Mouse (Mus musculus): Measurements from ENCODE around the gene Mrps27. TPM values are rescaled to one million over a fixed set of nuclear protein-coding genes. Genes with fewer than 3 reads are reported as not detected.

Gene Mrps27
- polyA plus RNA-seq, 1 experiment from 2014 or later: 40.9 TPM

GRCm38 (mm10) chr13:99447002-99447401 lies 102.4 kb downstream of the Mrps27 start:
- Histone ChIP-seq H3K9ac (peak overlapping the region; percentile 55), H3K27me3 (no peaks in the 10 kb centered on the region), H3K36me3 (peaks cover 8% of the 10 kb centered on the region), H3K27ac (replicated peaks) (peak overlapping the region; percentile 69), H3K4me3 (peak overlapping the region; percentile 11), H3K9me3 (no peaks in the 10 kb centered on the region), H3K4me2 (peak overlapping the region; percentile 45), H3K4me1 (replicated peaks) (peaks cover 89% of the 10 kb centered on the region)
- ATAC-seq (ENCODE audit: low read depth): no peak
- 56% methylated on average over 7 of the region's 7 CpGs for WGBS

DNA sequence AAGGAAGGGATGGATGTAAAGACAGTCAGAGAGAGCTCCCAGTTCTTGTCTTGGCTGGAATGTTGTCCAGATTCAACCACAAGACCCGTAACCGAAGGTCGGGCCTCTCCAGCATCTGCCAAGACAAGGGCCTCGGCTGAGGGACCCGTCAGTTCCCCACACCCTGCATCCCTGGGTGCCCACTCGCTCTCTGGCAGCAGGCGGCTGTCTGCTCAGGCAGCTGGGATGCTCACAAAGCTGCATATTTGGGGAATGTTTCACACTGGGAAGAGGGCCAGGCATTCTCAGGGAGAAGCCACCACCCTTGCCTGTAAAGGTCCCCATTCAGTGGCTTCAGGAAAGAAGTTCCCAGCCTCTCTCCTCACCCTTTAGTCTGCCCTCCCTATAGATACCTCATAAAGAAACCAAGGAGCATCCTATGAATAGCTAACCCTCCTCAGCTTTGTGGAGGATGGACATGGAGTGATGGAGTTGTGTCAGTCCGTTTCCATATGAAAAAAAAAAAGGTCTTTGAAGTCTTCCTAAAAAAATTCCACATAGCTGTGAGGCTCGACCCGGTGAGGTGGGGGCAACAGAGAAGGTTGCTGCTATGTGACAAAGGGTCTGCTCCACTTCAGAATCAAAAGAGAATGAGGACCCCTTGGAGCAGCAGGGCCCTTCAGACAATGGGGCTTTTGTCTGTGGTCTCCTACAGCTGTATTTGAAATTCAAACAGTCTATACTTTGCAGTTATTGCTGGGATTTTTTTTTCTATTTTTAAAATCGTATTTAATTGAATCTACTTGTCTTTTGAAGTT lies 103.0 kb downstream of the Mrps27 start:
- H3K27me3 ChIP-seq: no peaks in the 10 kb centered on the region
- no peaks in the 10 kb centered on the region for H3K9me3 ChIP-seq
- H3K4me1 ChIP-seq (replicated peaks): peaks cover 86% of the 10 kb centered on the region
- ATAC-seq (ENCODE audit: low read depth): no peak
- H3K4me3 ChIP-seq: peak overlapping the region; percentile 11
- peak overlapping the region; percentile 69 for H3K27ac ChIP-seq (replicated peaks)
- peak overlapping the region; percentile 45 for H3K4me2 ChIP-seq
- 19% methylated on average over 11 of the region's 11 CpGs for WGBS
- H3K36me3 ChIP-seq: peaks cover 3% of the 10 kb centered on the region; the same call in 1 of the 2 replicates
- H3K9ac ChIP-seq: peak overlapping the region; percentile 55

DNA sequence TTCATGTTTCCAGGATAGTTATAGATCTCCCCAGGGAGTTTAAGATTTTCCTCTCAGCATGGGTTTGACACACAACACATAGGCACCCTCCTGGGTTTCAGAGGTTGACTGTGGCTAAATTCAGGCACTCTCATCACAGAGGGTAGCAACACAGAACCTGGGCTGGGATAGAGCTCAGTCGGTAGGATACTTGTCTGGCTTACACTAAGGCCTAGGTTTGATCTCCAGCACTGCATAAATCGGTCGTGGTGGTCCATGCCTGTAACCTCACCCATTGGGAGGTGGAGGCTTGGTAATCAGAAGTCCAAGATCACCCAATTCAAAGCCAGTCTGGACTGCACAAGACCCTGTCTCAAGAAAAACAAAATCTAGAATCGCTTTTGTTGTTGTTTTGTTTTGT lies 103.7 kb downstream of the Mrps27 start:
- no peak for ATAC-seq (ENCODE audit: low read depth)
- Histone ChIP-seq H3K9ac (no peak overlapping the region), H3K27me3 (no peaks in the 10 kb centered on the region), H3K9me3 (no peaks in the 10 kb centered on the region), H3K4me3 (no peak overlapping the region), H3K27ac (replicated peaks) (peak overlapping the region; percentile 4; the same call in 1 of the 2 replicates), H3K4me1 (replicated peaks) (peaks cover 80% of the 10 kb centered on the region), H3K4me2 (no peak overlapping the region), H3K36me3 (peaks cover 2% of the 10 kb centered on the region; the same call in 1 of the 2 replicates)
- 34% methylated on average over 4 of the region's 4 CpGs for WGBS

DNA sequence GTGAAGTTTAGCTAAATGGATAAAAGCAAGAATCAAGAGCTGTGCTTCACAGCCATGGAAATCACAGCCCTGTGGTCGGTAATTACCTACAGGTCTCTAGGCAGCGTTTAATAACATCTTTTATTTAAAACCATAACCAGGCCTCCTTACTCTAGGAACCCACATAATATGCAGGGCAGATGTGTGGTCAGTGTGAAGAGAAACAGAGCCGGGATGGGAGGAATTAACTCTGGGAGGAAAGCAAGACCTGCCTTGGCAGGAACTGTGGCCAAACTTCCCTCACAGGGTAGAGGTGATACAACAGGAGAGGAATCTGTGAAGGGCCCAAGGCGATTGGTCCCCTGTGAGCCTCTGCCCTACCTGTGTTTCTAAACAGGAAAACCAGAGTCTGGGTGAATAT lies 105.0 kb downstream of the Mrps27 start:
- Histone ChIP-seq H3K27me3 (no peaks in the 10 kb centered on the region), H3K27ac (replicated peaks) (no peak overlapping the region), H3K4me3 (no peak overlapping the region), H3K4me1 (replicated peaks) (peaks cover 67% of the 10 kb centered on the region), H3K9me3 (no peaks in the 10 kb centered on the region), H3K4me2 (no peak overlapping the region), H3K9ac (no peak overlapping the region), H3K36me3 (no peaks in the 10 kb centered on the region)
- ATAC-seq (ENCODE audit: low read depth): no peak
- WGBS: 89% methylated on average over 4 of the region's 4 CpGs

DNA sequence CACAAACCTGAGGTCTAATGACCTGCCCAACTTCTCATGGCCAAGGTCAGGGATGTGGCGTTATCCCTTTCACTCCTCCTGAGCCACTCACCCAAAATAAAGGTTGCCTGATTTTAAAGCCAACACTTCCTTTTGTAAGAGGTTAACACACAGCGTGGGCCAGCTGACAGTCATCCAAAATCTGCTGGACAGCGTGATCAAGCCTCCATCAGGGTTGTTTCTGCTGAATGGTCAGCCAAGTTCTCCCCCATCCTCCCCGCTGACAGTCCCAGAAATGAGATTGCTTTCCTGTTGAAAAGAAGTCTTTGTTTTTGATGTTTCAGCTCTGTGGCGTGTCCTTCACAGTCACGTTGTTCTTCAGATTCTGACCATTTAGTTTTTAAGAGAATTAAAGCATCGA lies 106.2 kb downstream of the Mrps27 start:
- H3K4me1 ChIP-seq (replicated peaks): peaks cover 68% of the 10 kb centered on the region
- H3K27ac ChIP-seq (replicated peaks): no peak overlapping the region; the same call in 1 of the 2 replicates
- H3K4me3 ChIP-seq: no peak overlapping the region
- ATAC-seq (ENCODE audit: low read depth): no peak
- H3K27me3 ChIP-seq: no peaks in the 10 kb centered on the region
- H3K9me3 ChIP-seq: no peaks in the 10 kb centered on the region
- H3K9ac ChIP-seq: no peak overlapping the region
- WGBS: 67% methylated on average over 7 of the region's 7 CpGs
- 0 out of 2 replicates have a peak, but pooled peaks cover 3% of the 10 kb centered on the region for H3K36me3 ChIP-seq
- H3K4me2 ChIP-seq: no peak overlapping the region

DNA sequence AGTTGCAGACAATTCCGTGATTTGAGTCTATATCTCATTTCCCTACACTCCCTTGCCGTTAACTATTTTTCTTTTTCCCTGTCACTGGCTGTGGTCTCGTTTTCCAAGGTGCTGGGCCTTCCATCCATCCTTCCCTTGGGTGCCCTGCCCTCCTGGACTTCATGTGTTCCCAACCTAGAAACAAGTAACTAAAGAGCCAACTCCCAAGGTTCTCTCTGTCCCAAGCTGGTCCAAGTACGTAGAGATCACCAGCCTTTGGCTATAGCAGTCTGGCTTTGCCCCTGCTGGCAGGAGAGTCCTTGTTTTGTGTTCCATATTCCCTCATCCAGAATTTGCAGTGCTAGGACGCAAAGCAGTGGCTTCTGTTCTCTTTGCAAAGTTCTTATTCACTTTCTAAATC lies 106.7 kb downstream of the Mrps27 start:
- Histone ChIP-seq H3K36me3 (0 out of 2 replicates have a peak, but pooled peaks cover 3% of the 10 kb centered on the region), H3K27me3 (no peaks in the 10 kb centered on the region), H3K9ac (no peak overlapping the region), H3K27ac (replicated peaks) (peak overlapping the region; percentile 29; the same call in 1 of the 2 replicates), H3K9me3 (no peaks in the 10 kb centered on the region), H3K4me2 (no peak overlapping the region), H3K4me3 (no peak overlapping the region), H3K4me1 (replicated peaks) (peaks cover 68% of the 10 kb centered on the region)
- no peak for ATAC-seq (ENCODE audit: low read depth)
- WGBS: 88% methylated on average over 5 of the region's 5 CpGs

GRCm38 (mm10) chr13:99452444-99452843 lies 107.9 kb downstream of the Mrps27 start:
- ATAC-seq (ENCODE audit: low read depth): no peak
- Histone ChIP-seq H3K4me1 (replicated peaks) (peaks cover 65% of the 10 kb centered on the region), H3K27ac (replicated peaks) (no peak overlapping the region), H3K4me3 (no peak overlapping the region), H3K27me3 (no peaks in the 10 kb centered on the region), H3K4me2 (no peak overlapping the region), H3K9me3 (no peaks in the 10 kb centered on the region), H3K36me3 (0 out of 2 replicates have a peak, but pooled peaks cover 7% of the 10 kb centered on the region), H3K9ac (no peak overlapping the region)
- 86% methylated on average over 3 of the region's 3 CpGs for WGBS

- WGBS: 89% methylated on average over 7 of the region's 7 CpGs
- Histone ChIP-seq H3K4me2 (no peak overlapping the region), H3K4me3 (no peak overlapping the region), H3K4me1 (replicated peaks) (peaks cover 55% of the 10 kb centered on the region), H3K9me3 (no peaks in the 10 kb centered on the region), H3K27me3 (no peaks in the 10 kb centered on the region), H3K27ac (replicated peaks) (0 out of 2 replicates have a peak overlapping the region, but pooled peaks have one; percentile 13), H3K9ac (no peak overlapping the region), H3K36me3 (0 out of 2 replicates have a peak, but pooled peaks cover 7% of the 10 kb centered on the region)
- no peak for ATAC-seq (ENCODE audit: low read depth)
Measured at GRCm38 (mm10) chr13:99454977-99455376, 110.4 kb downstream of the Mrps27 start.

DNA sequence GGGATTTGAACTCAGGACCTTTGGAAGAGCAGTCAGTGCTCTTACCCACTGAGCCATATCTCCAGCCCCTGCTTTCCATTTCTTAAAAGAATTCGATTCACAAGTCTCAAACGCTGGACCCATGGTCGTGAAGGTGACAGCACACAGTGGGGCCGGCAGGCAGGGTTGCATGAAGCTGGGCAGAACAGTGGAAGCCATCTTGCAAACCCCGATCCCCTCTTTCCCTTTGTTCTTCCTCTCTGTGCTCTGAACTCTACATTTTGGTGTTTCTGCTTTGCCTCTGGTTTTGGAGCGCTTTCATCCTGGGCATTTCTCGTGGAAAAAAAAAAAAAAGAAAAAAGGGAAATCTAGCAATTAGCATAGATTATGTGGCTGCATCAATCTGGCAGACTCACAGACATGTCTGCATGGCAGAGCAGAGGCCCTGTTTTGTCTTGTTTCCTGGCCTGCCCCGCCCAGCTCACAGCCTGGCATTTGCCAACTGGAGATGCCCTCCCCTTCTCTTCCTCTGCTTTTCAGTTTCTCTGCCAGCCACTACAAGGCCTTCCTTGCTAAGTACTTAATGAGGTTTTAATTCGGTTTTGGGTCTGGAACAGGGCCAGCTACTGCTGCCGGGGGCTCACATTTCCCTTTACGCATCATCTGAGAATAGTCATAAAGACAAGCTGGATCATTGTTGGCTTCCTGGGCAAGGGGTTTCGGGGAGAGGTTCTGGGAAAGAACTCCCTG lies 114.2 kb downstream of the Mrps27 start:
- Histone ChIP-seq H3K27me3 (no peaks in the 10 kb centered on the region), H3K36me3 (peaks cover 25% of the 10 kb centered on the region), H3K27ac (replicated peaks) (peak overlapping the region; percentile 79), H3K9ac (no peak overlapping the region), H3K4me2 (no peak overlapping the region), H3K4me3 (no peak overlapping the region), H3K4me1 (replicated peaks) (peaks cover 45% of the 10 kb centered on the region), H3K9me3 (no peaks in the 10 kb centered on the region)
- 54% methylated on average over 12 of the region's 12 CpGs for WGBS
- peak; percentile 87 for ATAC-seq (ENCODE audit: low read depth)

- Histone ChIP-seq H3K27me3 (no peaks in the 10 kb centered on the region), H3K27ac (replicated peaks) (peak overlapping the region; percentile 79), H3K4me2 (no peak overlapping the region), H3K9ac (no peak overlapping the region), H3K4me1 (replicated peaks) (peaks cover 49% of the 10 kb centered on the region), H3K36me3 (peaks cover 25% of the 10 kb centered on the region), H3K4me3 (no peak overlapping the region), H3K9me3 (no peaks in the 10 kb centered on the region)
- 87% methylated on average over 4 of the region's 4 CpGs for WGBS
- ATAC-seq (ENCODE audit: low read depth): peak; percentile 41; the same call in 1 of the 2 replicates
Measured at GRCm38 (mm10) chr13:99459612-99460011, 115.0 kb downstream of the Mrps27 start.

- Histone ChIP-seq H3K9ac (no peak overlapping the region), H3K4me1 (replicated peaks) (peaks cover 38% of the 10 kb centered on the region), H3K4me3 (no peak overlapping the region), H3K4me2 (no peak overlapping the region), H3K27me3 (no peaks in the 10 kb centered on the region), H3K27ac (replicated peaks) (no peak overlapping the region), H3K36me3 (peaks cover 20% of the 10 kb centered on the region), H3K9me3 (no peaks in the 10 kb centered on the region)
- WGBS: 95% methylated on average over 4 of the region's 4 CpGs
- ATAC-seq (ENCODE audit: low read depth): no peak
Measured at GRCm38 (mm10) chr13:99461886-99462285, 117.3 kb downstream of the Mrps27 start.

DNA sequence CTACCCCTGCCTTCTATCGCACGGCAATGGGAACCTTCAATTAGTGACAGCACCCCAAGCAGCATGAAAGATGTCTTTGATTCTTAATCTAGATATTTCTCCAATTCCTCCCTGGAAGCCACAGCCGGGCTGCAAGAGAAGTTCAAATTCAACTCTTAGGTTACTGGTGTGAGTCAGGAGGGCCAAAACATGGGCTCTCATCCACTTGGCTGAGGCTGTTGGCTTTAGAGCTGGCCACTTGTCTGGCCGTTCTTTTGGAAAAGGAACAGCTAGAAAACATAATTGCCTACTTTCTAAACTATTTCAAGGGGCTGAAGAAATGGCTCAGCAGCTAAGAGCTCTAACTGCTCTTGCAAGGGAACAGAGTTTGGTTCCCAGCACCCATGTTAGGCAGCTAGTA lies 120.0 kb downstream of the Mrps27 start:
- no peaks in the 10 kb centered on the region for H3K27me3 ChIP-seq
- peaks cover 49% of the 10 kb centered on the region for H3K4me1 ChIP-seq (replicated peaks)
- no peak for ATAC-seq (ENCODE audit: low read depth)
- H3K9me3 ChIP-seq: no peaks in the 10 kb centered on the region
- no peak overlapping the region for H3K9ac ChIP-seq
- H3K4me2 ChIP-seq: no peak overlapping the region
- H3K27ac ChIP-seq (replicated peaks): no peak overlapping the region
- 71% methylated on average over 4 of the region's 4 CpGs for WGBS
- no peak overlapping the region for H3K4me3 ChIP-seq
- peaks cover 18% of the 10 kb centered on the region for H3K36me3 ChIP-seq
